Mouse (Mus musculus) midbrain, postnatal 0 days (tissue): ENCODE results near the gene Erg. TPM values are rescaled to one million over a fixed set of nuclear protein-coding genes. Genes with fewer than 3 reads are reported as not detected.
A peak's percentile ranks its signal among the peaks of the same experiment; 100 is the strongest.

ENCODE experiments used
- ATAC-seq: fragments of 200-750 bp; cut with Nextera tagmentation; 2 replicates; pipeline ENCODE4 v1.8.0; 2017; ENCODE audit warnings: moderate number of reproducible peaks, mild to moderate bottlenecking, moderate TSS enrichment, moderate library complexity; ENCODE audit not compliant: low FRiP score
- DNase-seq: peaks from one replicate; pipeline ENCODE4 v3.0.0-alpha.2; 2015; ENCODE audit warnings: low spot score
- H3K27ac ChIP-seq: fragments of 300-500 bp; sonication (generic); 2 replicates; pipeline ENCODE4 v1.5.1; 2014; ENCODE audit warnings: low read depth, mild to moderate bottlenecking, low read length, mixed read lengths
- H3K27me3 ChIP-seq: fragments of 300-500 bp; sonication (generic); 2 replicates; pipeline ENCODE4 v1.6.1; 2014; ENCODE audit warnings: low read length, control low read depth, mixed read lengths; ENCODE audit not compliant: insufficient read depth
- H3K36me3 ChIP-seq: fragments of 300-500 bp; sonication (generic); 2 replicates; pipeline ENCODE4 v1.6.1; 2014; ENCODE audit warnings: low read length, control low read depth, mixed read lengths; ENCODE audit not compliant: insufficient read depth
- H3K4me1 ChIP-seq: fragments of 300-500 bp; sonication (generic); 2 replicates; pipeline ENCODE4 v1.6.1; 2014; ENCODE audit warnings: mild to moderate bottlenecking, control low read depth, antibody characterized with exemption, low read length, mixed read lengths; ENCODE audit not compliant: insufficient read depth
- H3K4me2 ChIP-seq: fragments of 300-500 bp; sonication (generic); 2 replicates; pipeline ENCODE4 v1.6.1; 2014; ENCODE audit warnings: low read depth, mild to moderate bottlenecking, low read length, mixed read lengths; ENCODE audit not compliant: poor library complexity, severe bottlenecking
- H3K4me3 ChIP-seq: fragments of 300-500 bp; sonication (generic); 2 replicates; pipeline ENCODE4 v1.5.1; 2014; ENCODE audit warnings: low read depth, mild to moderate bottlenecking, low read length, moderate library complexity
- H3K9ac ChIP-seq: fragments of 300-500 bp; sonication (generic); replicated peaks from 2 replicates; pipeline ENCODE4 v1.6.1; 2014; ENCODE audit warnings: mild to moderate bottlenecking, low read length, moderate library complexity, mixed read lengths; ENCODE audit not compliant: poor library complexity, severe bottlenecking
- H3K9me3 ChIP-seq: fragments of 300-500 bp; sonication (generic); 2 replicates; pipeline ENCODE4 v1.6.1; 2016; ENCODE audit warnings: low read length, control low read depth
- CTCF ChIP-seq: IDR thresholded peaks from 2 replicates; pipeline ENCODE4 v1.5.1; 2016; ENCODE audit warnings: antibody characterized with exemption, mild to moderate bottlenecking
- WGBS: fragments of 180-500 bp; shearing (Covaris S2); extraction: QIAGEN DNeasy Blood & Tissue Kit; methylation state at CpG from one replicate; pipeline ENCODE4 v1.1.7; 2014; 5-methylcytosine and 5-hydroxymethylcytosine counted together
- polyA plus RNA-seq: library from polyadenylated mRNA; unstranded; fragments of >200 nt; fragmentation: Nextera tagmentation; extraction: Ambion mirVana; gene quantifications from 2 replicates; pipeline ENCODE4 v1.2.1, GENCODE M21; 2015
- total RNA-seq: library from RNA; depleted of rRNA; stranded (reverse); fragments of >200 nt; gene quantifications from 2 replicates; pipeline ENCODE4 v1.2.3, GENCODE M21; 2014

Gene Erg
- total and polyA plus RNA-seq, 2 experiments from 2014 or later: 0.89 to 4.8 TPM

DNA sequence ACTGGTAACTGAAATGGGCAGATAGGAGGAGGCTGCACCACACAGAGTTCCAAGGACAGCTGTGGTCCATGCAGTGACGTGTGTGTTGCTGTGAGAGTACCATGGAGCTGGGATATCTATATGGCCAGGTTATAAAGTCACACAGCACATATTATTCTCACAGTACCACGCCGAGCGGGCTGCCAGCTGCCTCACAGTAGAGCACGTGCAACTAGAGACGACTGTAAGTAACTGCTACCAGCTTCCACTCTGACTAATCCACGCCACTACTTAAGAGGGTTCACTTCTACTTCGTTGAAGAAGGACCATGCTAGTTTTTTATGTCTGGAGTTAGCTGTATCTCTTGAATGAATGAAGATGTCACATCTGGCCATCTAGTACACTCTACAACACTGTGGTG, 66.9 kb downstream of the Erg start:
- Histone ChIP-seq H3K4me3 (no peak overlapping the region), H3K9ac (no peak overlapping the region), H3K27ac (no peak overlapping the region), H3K36me3 (no peaks in the 10 kb centered on the region), H3K27me3 (no peaks in the 10 kb centered on the region), H3K4me2 (no peak overlapping the region), H3K4me1 (no peaks in the 10 kb centered on the region), H3K9me3 (no peaks in the 10 kb centered on the region)
- no peak for DNase-seq
- no peak for TF ChIP-seq CTCF
- 72% methylated on average over 8 of the region's 8 CpGs for WGBS
- ATAC-seq: no peak

- 69% methylated on average over 2 of the region's 2 CpGs for WGBS
- Histone ChIP-seq H3K9ac (no peak overlapping the region), H3K4me3 (no peak overlapping the region), H3K9me3 (no peaks in the 10 kb centered on the region), H3K27ac (no peak overlapping the region), H3K4me2 (no peak overlapping the region), H3K4me1 (no peaks in the 10 kb centered on the region), H3K36me3 (no peaks in the 10 kb centered on the region), H3K27me3 (no peaks in the 10 kb centered on the region)
- ATAC-seq (no peak), DNase-seq (no peak)
- no peak for TF ChIP-seq CTCF
Observed at GRCm38 (mm10) chr16:95506051-95506450, 80.3 kb downstream of the Erg start.

- Histone ChIP-seq H3K9me3 (no peaks in the 10 kb centered on the region), H3K36me3 (no peaks in the 10 kb centered on the region), H3K9ac (no peak overlapping the region), H3K4me3 (no peak overlapping the region), H3K4me1 (no peaks in the 10 kb centered on the region), H3K27me3 (no peaks in the 10 kb centered on the region), H3K27ac (no peak overlapping the region), H3K4me2 (no peak overlapping the region)
- ATAC-seq (no peak), DNase-seq (no peak)
- no peak for TF ChIP-seq CTCF
- 89% methylated on average over 10 of the region's 10 CpGs for WGBS
Observed at GRCm38 (mm10) chr16:95496582-95497300, 89.7 kb downstream of the Erg start.

GRCm38 (mm10) chr16:95494108-95494507, 92.3 kb downstream of the Erg start:
- ATAC-seq (no peak), DNase-seq (no peak)
- H3K36me3 ChIP-seq: no peaks in the 10 kb centered on the region
- H3K4me2 ChIP-seq: no peak overlapping the region
- no peaks in the 10 kb centered on the region for H3K27me3 ChIP-seq
- no peak overlapping the region for H3K27ac ChIP-seq
- TF ChIP-seq CTCF: no peak
- WGBS: 66% methylated on average over 3 of the region's 3 CpGs
- no peaks in the 10 kb centered on the region for H3K9me3 ChIP-seq
- H3K4me3 ChIP-seq: no peak overlapping the region
- no peak overlapping the region for H3K9ac ChIP-seq
- H3K4me1 ChIP-seq: no peaks in the 10 kb centered on the region

DNA sequence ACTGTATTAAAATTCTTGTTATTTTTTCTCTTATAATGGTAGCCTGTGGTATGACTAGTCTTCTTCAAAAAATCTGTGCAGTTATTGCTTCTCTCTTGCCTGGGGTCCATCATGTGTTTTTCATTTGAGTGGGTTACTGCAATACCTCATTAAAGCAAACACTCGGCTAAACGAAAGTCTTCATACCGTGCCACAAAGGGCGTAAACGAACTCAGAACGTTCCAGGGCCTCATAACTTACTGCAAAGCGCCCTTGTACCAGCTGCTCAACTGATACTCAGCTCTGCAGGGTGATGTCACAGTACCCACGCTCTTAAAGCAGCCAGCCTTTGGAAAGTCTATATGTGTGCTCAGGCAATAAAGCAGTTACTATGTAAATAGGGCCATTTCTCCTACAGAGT, 93.1 kb downstream of the Erg start:
- TF ChIP-seq CTCF: no peak
- no peak for ATAC-seq
- 73% methylated on average over 8 of the region's 8 CpGs for WGBS

DNA sequence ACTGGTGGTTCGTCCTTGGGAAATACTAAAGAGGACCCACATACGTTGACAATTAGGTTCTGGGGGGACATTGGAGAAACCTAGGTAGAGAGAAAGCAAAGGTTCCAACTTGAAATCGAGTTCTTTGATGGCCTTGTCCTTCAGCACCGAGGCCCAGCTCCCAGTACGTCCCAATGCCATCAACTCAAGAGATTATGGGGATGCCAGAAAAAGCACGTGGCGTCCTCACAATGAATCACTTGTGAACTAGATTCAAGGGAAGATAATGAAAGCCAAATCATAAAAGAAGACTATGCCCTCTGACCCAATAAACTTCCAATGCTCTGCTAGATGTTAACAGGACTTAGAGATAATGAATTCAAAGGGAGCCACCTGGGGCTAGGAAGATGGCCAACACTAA, 94.2 kb downstream of the Erg start:
- 78% methylated on average over 7 of the region's 7 CpGs for WGBS
- ATAC-seq: no peak
- Histone ChIP-seq H3K9me3 (no peaks in the 10 kb centered on the region), H3K4me3 (no peak overlapping the region), H3K4me1 (no peaks in the 10 kb centered on the region), H3K36me3 (no peaks in the 10 kb centered on the region), H3K4me2 (no peak overlapping the region), H3K27ac (no peak overlapping the region), H3K27me3 (no peaks in the 10 kb centered on the region), H3K9ac (no peak overlapping the region)
- TF ChIP-seq CTCF: no peak
- no peak for DNase-seq

More for the DNA sequence above, 93.1 kb downstream of the Erg start:
- DNase-seq: peak; percentile 8
- H3K4me3 ChIP-seq: no peak overlapping the region
- no peak overlapping the region for H3K4me2 ChIP-seq
- H3K36me3 ChIP-seq: no peaks in the 10 kb centered on the region
- no peaks in the 10 kb centered on the region for H3K9me3 ChIP-seq
- H3K4me1 ChIP-seq: no peaks in the 10 kb centered on the region
- H3K27me3 ChIP-seq: no peaks in the 10 kb centered on the region
- H3K9ac ChIP-seq: no peak overlapping the region
- H3K27ac ChIP-seq: no peak overlapping the region
